Mouse (Mus musculus) ES-Bruce4 (cell line): Measurements from ENCODE around the gene H2-M10.1.
"Not testable (repeated sequence)": the region's sequence is repeated elsewhere in the genome, so short reads cannot be mapped to it uniquely, and the experiment has no call there.

Source experiments
- CTCF ChIP-seq: IDR thresholded peaks from one replicate; pipeline ENCODE4 v1.8.1; 2011; ENCODE audit warnings: low read depth, low read length
- EP300 ChIP-seq: IDR thresholded peaks from 2 replicates; pipeline ENCODE4 v1.6.1; 2011; ENCODE audit warnings: low read depth, low read length; ENCODE audit not compliant: insufficient read depth
- POLR2A ChIP-seq: IDR thresholded peaks from one replicate; pipeline ENCODE4 v1.8.1; 2011; ENCODE audit warnings: low read length; ENCODE audit not compliant: insufficient read depth

- not testable (repeated sequence) for TF ChIP-seq POLR2A, CTCF, EP300
Observed at GRCm38 (mm10) chr17:36368317-36368716, 42.4 kb upstream of the H2-M10.1 start, which contains the start of gene H2-M10.3.
